Mouse (Mus musculus) C2C12 (cell line): Measurements from ENCODE around the gene Ints13. TPM values are rescaled to one million over a fixed set of nuclear protein-coding genes. Genes with fewer than 3 reads are reported as not detected.

Source experiments
- H3K27me3 ChIP-seq: one replicate; pipeline ENCODE4 v1.6.1; 2011; ENCODE audit not compliant: control insufficient read depth, insufficient read depth, insufficient read length
- H3K36me3 ChIP-seq: one replicate; pipeline ENCODE4 v1.6.1; 2011; ENCODE audit not compliant: control insufficient read depth, insufficient read depth
- H3K4me3 ChIP-seq: one replicate; pipeline ENCODE4 v1.5.1; 2011; ENCODE audit warnings: mild to moderate bottlenecking, control low read depth; ENCODE audit not compliant: poor library complexity, insufficient read depth, severe bottlenecking
- H3K79me2 ChIP-seq: one replicate; pipeline ENCODE4 v1.6.1; 2011; ENCODE audit not compliant: control insufficient read depth, insufficient read depth
- H3K79me3 ChIP-seq: one replicate; pipeline ENCODE4 v1.6.1; 2011; ENCODE audit warnings: low read depth, control low read depth
- H3ac ChIP-seq: one replicate; pipeline ENCODE3; 2011; ENCODE audit warnings: low read depth; ENCODE audit not compliant: control insufficient read depth, insufficient read length
- CEBPB ChIP-seq: IDR thresholded peaks from one replicate; pipeline ENCODE4 v1.6.1; 2011; ENCODE audit warnings: low read depth, mild to moderate bottlenecking, control low read depth, moderate library complexity
- CTCF ChIP-seq: IDR thresholded peaks from one replicate; pipeline ENCODE4 v1.5.1; 2011; ENCODE audit not compliant: control insufficient read depth, insufficient read depth, insufficient read length
- FOSL1 ChIP-seq: IDR thresholded peaks from one replicate; pipeline ENCODE4 v1.8.0; 2011; ENCODE audit warnings: mild to moderate bottlenecking, low read length; ENCODE audit not compliant: poor library complexity, insufficient read depth, severe bottlenecking
- MAX ChIP-seq: IDR thresholded peaks from one replicate; pipeline ENCODE4 v1.6.1; 2011; ENCODE audit warnings: mild to moderate bottlenecking, control low read depth
- MYOD1 ChIP-seq: IDR thresholded peaks from one replicate; pipeline ENCODE4 v1.6.1; 2011; ENCODE audit warnings: low read depth; ENCODE audit not compliant: control insufficient read depth, insufficient read length
- MYOG ChIP-seq: IDR thresholded peaks from one replicate; pipeline ENCODE4 v1.6.1; 2011; ENCODE audit not compliant: control insufficient read depth, insufficient read length; ENCODE audit errors: extremely low read depth
- USF1 ChIP-seq: IDR thresholded peaks from one replicate; pipeline ENCODE4 v1.6.1; 2011; ENCODE audit warnings: low read depth, mild to moderate bottlenecking, control low read depth, moderate library complexity
- polyA plus RNA-seq: library from polyadenylated mRNA; unstranded; fragments of >200 nt; fragmentation: generic; extraction: Trizol; gene quantifications from one replicate; pipeline ENCODE4 v1.2.1, GENCODE M21; 2012; ENCODE audit warnings: missing spikeins

The Ints13 gene
- polyA plus RNA-seq, 1 experiment: 28.0 TPM

DNA sequence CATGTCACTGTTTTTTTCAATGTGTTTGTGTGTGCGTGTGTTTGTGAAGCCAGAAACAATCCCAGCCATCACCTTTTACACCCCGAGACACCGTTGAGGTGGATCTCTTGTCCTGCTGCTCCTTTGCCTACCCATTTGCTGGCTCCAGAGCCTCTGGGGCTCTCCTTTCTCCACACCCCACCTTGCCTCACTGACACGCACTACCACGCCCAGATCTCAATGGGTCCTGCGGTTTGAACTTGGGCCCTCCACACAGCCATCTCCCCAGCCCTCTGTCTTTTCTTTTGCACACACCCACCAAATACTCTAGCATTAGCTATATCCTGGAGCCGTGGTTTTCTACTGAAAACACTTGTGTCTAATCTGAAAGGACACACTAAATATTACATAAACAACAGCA, 34.3 kb upstream of the Ints13 start:
- TF ChIP-seq FOSL1: no peak
- no peak for TF ChIP-seq MAX
- no peak for TF ChIP-seq MYOG
- no peak for TF ChIP-seq CEBPB
- no peak for TF ChIP-seq CTCF
- TF ChIP-seq MYOD1: no peak
- no peak for TF ChIP-seq USF1
- Histone ChIP-seq H3K4me3 (no peak overlapping the region), H3K27me3 (no peaks in the 10 kb centered on the region), H3K79me3 (no peaks in the 10 kb centered on the region), H3K36me3 (no peaks in the 10 kb centered on the region), H3K79me2 (no peaks in the 10 kb centered on the region), H3ac (no peak overlapping the region)

DNA sequence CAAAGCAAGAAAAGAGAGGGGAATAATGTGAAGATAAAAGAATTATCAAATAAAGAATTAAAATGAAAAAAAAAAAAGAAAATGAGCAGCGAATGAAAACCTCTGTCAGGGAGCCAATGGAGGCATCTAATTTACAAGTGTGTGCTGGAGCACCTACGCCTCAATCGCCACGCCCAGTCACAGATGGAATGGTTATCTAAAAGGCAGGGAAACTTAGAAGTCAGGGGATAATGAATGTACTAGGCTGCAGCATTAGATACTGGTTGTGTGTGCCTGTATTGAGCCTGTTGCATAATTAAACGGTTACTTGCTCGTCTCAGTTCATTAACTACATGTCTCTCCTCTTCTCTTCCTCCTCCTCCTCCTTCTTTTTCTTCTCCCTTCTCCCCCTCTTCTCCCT, 33.8 kb upstream of the Ints13 start:
- Histone ChIP-seq H3ac (no peak overlapping the region), H3K4me3 (no peak overlapping the region), H3K79me3 (no peaks in the 10 kb centered on the region), H3K27me3 (no peaks in the 10 kb centered on the region), H3K79me2 (no peaks in the 10 kb centered on the region), H3K36me3 (no peaks in the 10 kb centered on the region)
- no peak for TF ChIP-seq MYOD1
- TF ChIP-seq FOSL1: no peak

DNA sequence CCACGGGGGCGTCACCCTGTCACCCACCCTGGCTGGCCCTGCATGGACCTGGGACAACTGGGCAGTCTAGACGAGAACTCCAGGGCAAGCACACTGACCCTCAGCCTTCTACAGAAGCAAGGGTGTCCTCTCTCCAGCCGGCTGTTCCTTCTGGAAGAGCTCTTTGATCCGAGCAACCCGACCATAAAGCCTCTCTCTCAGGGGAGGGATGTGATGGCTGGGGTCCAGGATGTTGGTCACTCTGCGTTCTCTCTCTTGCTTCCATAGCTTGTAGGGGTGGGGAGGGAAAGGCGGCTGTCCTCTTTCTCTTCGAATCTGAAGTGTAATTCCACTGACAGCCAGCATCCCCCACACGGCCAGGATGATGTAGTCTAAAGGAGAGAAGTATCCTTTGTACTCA, 26.0 kb upstream of the Ints13 start:
- Histone ChIP-seq H3K4me3 (no peak overlapping the region), H3K79me2 (no peaks in the 10 kb centered on the region), H3ac (no peak overlapping the region), H3K79me3 (no peaks in the 10 kb centered on the region), H3K27me3 (no peaks in the 10 kb centered on the region), H3K36me3 (peaks cover 40% of the 10 kb centered on the region)
- TF ChIP-seq FOSL1 (no peak), MAX (no peak), CEBPB (no peak), CTCF (no peak), USF1 (no peak), MYOG (no peak), MYOD1 (no peak)

DNA sequence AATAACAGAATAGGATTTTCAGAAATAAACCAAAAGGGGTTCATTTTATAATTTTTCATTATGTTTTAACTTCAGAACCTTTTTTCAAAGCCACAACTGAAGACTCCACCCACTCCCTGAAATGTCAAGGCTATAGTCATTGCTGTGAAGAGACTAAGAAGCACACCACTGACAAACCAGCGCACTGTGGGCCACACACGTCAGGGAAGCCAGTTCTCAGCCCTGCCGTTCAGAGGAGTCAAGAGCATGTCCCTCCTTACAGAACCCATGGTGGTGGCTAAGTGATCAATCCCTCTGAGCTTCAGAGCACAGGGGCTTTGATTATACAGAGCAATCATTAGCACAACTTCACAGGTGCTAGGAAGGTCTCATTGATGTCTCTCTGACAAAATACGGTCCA, 25.0 kb upstream of the Ints13 start:
- Histone ChIP-seq H3ac (no peak overlapping the region), H3K27me3 (no peaks in the 10 kb centered on the region), H3K79me3 (no peaks in the 10 kb centered on the region), H3K79me2 (no peaks in the 10 kb centered on the region), H3K36me3 (peaks cover 46% of the 10 kb centered on the region), H3K4me3 (no peak overlapping the region)
- TF ChIP-seq CEBPB (no peak), FOSL1 (no peak), MAX (no peak), USF1 (no peak), MYOG (no peak), MYOD1 (no peak), CTCF (no peak)

DNA sequence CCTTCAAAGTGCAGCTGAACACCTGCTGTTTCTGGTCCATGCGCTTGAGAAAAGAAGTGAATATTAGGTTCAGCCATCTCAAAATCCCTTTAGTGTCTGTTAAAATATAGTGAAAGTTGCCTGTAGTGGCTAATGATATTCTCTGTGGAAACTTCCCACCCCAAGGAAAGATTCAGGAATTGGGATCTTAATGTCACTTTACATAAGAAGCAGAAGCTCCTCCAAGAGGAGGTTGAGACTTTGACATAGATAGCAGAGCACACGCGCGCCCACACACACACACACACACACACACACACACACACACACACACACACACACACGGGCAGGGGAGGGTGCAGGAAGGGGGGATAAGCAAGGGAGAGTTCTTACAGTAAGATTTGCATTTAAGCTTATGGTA, 7.5 kb upstream of the Ints13 start:
- Histone ChIP-seq H3K79me2 (peaks cover 57% of the 10 kb centered on the region), H3K4me3 (no peak overlapping the region), H3K27me3 (no peaks in the 10 kb centered on the region), H3ac (no peak overlapping the region), H3K36me3 (peaks cover 44% of the 10 kb centered on the region), H3K79me3 (peaks cover 50% of the 10 kb centered on the region)
- no peak for TF ChIP-seq FOSL1
- TF ChIP-seq CTCF: no peak
- no peak for TF ChIP-seq MYOG
- TF ChIP-seq MYOD1: no peak
- TF ChIP-seq CEBPB: no peak
- no peak for TF ChIP-seq MAX
- TF ChIP-seq USF1: no peak

DNA sequence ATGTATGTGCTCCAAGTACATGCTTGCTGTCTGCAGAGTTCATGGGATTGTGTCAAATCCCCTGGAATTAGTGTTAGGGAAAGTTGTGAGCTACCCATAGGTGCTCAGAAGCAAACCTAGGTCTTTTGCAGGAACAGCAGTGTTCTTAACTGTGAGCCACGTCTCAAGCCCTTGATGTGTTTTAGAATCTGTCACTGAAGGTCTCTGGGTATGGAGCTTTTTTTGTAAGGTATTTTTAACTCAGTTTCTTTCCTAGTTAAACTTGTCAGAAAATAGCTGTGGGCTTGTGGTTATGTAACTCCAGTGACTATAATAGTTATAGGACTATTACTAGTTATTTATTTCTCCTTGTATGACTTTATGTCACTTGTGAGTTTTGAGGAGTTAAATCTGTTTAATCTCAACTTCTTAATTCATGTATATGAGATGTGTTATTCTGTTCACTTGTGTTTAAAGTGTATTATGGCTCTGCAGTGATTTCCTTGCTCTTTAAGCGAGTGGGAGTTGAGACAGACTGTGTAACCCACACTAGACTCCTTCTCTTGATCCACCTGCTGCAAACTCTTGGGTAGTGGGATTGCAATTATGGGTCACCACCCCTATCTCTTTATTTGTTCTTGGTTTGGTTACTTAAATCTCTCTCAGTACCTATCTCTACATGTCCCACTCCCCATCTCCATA, 5.9 kb upstream of the Ints13 start:
- H3K79me3 ChIP-seq: peaks cover 66% of the 10 kb centered on the region
- no peak overlapping the region for H3K4me3 ChIP-seq
- H3K79me2 ChIP-seq: peaks cover 73% of the 10 kb centered on the region
- no peaks in the 10 kb centered on the region for H3K27me3 ChIP-seq
- H3ac ChIP-seq: no peak overlapping the region
- H3K36me3 ChIP-seq: peaks cover 30% of the 10 kb centered on the region
- TF ChIP-seq CEBPB: no peak
- no peak for TF ChIP-seq FOSL1
- TF ChIP-seq MYOD1: no peak
- TF ChIP-seq MAX: no peak
- TF ChIP-seq MYOG: no peak
- no peak for TF ChIP-seq CTCF
- TF ChIP-seq USF1: no peak
